Mouse (Mus musculus) neural tube, embryonic 10.5 days (tissue): ENCODE measurements around the gene Plcb4.

Experiments
- DNase-seq: peaks from one replicate; pipeline ENCODE4 v3.0.0-alpha.2; 2017; ENCODE audit warnings: low spot score; ENCODE audit errors: extremely low spot score

Plcb4 gene

DNA sequence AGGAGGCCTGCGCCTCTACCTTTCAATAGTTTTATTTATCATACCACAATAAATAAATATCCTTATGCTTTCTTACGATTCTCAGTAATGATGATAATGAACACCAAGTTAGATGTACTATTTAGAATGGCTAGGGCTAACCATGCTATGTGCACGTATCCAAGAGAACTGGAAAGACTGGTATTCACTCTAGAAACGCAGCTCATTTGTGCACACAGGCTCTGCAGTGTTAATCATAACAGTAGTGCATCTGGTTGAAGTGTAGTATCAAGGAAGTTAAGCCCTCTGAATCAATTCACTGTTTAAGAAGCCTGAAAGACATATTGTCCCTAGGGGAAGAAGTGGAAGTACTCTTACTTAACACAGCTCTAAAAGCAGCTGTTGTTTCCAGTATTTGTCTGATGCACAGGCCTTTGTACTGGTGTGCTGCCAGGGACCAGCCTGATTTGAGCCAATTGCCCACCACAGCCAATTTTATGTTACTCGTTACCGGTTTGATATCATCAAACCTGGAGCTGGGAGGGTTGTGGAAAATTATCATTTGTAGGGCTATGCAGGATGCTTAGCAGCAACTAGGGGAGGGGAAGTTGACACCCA is 100.8 kb downstream of the Plcb4 start:
- DNase-seq: no peak

DNA sequence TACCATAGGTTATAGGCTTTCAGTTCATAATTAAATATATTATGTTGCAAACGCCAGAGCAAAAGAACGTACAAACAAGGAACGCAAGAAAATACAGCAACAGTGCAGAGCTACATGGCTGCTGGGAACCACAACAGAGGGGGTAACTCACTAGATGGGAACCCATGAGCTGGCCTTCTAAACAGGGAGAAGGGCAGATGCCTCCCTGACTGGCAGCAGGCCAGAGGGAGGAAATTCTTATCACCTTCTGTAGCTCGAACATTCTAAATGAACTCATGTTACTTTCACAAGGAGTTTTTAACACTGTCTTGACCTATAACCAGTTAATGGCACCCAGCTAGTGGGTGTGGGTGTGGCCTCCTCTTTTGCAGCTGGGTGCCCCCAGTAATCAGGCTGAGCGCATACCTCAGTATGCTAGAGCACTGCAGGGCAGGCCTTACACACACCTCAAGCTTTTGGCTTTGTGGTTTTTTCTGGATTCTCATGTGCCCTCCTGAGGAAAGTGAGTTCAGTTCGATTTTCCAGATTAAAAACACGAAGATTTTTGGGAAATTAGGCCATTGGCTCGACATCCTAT is 102.5 kb downstream of the Plcb4 start:
- DNase-seq: no peak

DNA sequence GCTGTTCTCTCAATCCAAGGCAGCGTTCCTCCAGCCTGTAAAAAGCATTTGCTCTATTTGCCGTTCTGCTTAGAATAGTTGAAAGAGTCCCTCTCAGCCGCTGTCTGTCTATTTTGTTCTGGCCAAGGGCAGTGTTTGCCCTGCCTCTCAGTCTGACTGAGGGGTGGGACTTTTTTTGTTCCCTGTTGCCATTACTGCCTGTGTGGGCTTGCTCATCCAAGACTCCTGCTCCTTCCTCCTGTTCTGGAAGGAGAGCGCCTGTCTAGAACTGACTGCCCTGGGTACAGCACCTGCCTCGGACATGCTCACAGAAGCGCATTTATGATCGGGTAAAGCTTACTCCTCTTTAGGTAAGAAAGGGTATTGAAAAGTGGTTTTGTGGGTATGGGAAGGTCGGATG is 105.9 kb downstream of the Plcb4 start:
- no peak for DNase-seq

DNA sequence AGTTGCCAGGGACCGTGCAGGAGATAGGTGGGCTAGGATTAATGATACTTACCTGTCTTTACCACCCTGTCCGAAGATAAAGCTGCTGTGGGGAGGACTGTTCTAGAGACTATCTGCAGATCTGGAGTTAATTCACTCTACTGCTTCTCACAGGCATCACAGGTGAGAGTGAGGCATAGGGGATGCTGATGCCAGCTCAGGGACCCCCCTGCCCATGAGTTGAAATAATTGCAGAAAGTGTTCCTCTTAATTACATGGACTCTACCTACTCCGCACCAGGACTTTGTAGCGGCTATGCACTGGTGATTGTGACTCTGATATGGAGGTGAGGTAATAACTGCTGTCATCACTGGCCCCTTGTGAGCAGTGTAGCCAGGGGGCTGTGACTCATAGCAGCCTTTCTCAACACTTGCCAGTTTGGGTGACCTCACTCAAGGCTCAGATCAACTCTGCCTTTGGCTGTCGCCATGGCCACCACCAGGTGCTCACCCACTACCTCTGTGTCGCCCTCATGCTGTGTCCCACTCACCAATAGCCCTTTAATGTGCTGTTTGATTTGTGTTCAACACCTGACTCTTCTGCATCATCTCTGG is 107.8 kb downstream of the Plcb4 start:
- DNase-seq: no peak

DNA sequence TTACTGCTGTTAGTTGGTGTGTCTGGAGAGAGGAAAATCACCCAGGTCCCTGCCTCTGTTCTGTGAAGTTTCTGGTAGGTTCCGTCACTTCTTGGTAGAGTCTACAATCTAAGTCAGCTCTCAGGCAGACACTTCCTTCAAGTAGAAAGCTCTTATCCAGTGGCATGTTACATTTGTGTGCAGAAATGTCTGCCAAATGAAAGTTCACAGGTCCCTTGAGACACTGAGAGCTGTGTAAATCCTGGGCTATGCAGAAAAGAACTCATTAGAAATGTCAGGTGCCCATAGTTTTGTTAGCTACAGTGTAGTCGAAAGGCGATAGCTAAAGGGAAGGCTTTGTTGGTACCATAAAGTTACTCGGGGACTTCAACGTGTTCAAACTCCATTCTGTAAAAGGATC is 108.7 kb downstream of the Plcb4 start:
- no peak for DNase-seq

DNA sequence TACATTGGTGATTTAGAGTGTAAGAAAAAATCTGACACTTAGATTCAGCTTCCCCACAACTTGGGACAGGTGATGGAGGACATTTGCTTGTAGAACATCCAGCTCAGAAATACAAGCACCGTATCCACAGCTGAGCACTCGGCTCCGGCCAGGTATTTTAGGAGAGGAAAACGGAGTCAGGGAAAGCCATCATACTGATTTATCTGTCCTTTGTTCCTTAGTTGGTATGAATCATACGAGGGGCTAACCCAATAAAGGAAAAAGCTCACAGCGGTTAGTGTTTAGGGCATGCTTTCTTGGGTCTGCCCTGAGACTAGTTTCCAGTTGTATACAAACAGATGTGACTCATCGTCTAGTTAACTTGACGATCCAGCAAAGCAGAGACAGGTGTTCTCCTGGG is 110.9 kb downstream of the Plcb4 start:
- DNase-seq: no peak

DNA sequence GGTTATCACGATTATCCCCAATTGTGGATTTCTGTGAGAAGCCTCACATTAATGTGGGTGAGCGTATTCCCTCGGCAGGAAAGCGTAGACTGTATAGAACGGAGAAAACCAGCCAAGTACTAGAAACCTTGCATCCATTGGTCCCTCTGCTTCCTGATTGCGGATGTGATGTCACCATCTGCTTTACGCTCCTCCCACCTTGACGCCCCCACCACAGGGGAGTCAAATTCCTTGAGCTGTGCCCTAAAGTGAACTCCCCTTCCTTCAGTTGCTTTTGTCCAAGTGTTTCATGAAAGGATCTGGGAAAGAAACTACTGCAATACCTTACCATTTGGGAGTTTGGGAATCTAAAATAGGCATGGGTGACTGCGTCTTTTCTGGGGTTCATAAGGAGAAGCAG is 111.4 kb downstream of the Plcb4 start:
- DNase-seq: no peak

DNA sequence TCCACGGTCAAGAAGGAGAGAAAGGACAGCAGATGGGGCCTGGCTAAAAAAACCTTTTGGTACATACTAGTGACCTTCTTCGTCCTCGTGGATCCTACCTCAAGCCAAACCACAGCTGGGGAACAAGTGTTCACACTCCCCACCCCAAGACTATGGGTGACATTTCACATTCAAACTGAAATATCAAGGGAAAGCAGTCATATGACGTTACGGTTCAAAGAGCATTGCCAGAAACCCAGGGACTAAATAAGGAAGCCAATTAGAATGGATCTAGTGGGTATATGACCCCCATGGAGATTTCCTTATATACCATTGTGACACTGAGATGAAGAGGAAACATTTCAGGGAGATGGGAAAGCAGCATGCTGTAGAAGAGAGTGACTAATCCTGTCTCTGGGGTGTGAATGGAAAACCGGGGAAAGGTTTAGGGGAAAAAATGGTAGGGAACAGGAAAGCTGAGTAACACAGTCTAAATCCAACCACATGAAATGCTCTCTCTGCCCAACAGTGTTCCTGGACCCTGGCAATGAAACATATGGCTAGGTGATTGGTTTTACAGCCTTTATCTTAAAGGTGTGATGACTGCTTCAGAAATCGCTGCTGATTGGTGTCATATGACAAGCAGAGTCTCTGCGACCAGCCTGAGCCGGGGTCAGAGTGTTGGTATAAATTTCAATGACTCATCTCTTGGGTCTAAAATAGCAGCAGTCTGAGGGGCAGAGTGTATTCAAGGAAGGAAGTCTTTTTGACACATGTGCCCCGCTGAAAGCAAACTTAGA is 114.6 kb downstream of the Plcb4 start:
- DNase-seq: no peak

DNA sequence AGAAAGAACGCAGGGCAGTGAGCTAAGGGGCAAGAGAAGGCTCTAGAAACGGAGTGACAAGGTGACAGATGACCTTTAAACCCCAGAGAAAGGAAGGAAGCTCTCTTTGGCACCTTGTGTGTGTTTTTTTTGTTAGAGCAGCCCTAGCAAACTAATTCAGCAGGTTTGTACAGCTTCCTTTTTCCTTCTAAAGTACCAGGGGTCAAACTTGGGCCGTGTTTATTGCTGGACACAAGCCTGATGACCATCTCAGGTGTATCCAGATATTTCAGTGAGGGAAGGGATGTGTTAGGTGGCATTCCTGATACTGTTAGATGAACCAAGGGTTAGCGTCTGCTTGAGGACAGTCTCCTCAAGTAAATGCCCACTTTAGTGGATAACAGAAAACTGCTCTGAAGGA is 116.2 kb downstream of the Plcb4 start:
- DNase-seq: no peak

DNA sequence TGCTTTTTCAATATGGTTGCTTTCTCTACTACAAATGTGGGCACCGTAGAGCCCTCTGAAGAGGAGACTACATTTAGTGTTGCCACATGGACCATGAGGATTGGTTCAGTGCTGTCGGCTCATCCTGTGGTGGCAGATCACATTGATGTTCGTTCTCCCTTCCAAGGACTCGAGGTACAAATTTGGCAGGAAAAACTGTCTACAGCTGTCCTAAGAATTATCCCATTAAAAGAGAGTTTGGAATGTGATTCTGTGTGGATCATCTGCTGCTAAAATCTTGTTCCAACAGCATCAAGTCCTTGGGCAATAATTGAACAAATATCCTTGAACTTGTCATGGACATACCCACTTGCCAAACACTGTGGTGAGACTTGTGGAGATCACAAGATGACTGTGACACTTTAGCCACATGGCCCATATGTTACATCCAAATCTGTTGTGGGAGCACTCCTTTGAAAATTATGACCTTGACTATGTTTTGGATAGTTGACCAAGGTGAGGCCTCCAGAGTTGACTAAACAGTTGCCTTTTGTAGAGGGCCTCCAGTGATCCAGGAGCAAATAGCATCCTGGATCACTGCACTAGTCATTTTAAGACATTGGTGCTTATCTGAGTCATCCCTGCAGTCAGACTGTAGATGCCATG is 117.4 kb downstream of the Plcb4 start:
- no peak for DNase-seq

DNA sequence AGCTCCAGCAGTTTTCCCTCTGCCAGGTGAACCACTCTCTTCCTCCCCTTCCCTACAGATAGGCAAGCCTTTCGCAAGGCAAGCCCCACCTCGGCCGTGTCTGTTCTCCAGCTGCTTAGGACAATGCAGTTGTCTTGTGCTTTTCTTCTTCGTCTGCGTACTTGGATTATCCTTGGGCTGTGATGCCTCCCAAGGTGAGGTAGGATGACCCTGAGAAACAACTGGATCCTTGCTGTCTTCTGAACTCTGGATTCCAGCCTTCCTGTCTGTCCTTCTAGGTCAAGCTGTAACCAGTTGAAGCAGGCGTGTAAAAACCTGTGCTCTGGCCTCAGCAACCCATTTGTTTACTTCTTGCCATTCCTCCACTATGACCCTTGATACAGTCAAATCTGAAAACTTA is 122.6 kb downstream of the Plcb4 start:
- no peak for DNase-seq

DNA sequence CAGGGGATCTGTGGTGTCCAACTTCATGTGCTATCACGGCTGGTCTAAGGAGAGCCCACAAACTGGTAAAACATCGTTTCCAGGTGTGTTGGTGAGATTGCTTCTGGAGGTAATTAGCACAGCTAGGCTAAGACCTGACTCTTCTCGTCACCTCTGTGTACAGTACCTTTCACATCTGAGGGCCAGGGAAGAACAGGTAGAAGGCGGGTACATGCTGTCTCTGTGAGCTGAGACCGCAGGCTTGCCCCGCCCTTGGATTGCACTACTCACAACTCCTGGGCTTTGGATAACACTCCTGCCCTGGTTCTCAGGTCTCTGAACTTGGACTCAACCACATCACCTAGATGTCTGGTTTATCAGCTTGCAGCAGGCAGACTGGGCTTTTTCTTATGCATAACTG is 128.6 kb downstream of the Plcb4 start:
- DNase-seq: no peak

DNA sequence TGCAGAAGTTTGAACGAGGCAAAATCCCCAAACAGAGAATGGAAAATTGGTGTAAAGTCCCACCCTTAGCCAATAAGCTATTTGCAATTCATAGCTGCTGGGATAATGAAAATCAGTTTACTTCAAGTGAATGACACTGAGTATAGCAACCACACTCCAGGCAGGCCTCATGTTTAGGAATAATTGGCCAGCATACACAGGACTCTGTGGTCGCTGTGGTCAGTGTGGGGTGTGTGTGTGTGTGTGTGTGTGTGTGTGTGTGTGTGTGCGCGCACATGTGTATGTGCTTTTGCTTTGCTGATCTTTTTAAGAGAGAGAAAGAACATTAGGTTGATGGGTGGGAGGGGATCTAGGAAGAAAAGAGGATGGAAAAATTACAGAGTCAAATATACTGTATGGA is 134.1 kb downstream of the Plcb4 start:
- no peak for DNase-seq

DNA sequence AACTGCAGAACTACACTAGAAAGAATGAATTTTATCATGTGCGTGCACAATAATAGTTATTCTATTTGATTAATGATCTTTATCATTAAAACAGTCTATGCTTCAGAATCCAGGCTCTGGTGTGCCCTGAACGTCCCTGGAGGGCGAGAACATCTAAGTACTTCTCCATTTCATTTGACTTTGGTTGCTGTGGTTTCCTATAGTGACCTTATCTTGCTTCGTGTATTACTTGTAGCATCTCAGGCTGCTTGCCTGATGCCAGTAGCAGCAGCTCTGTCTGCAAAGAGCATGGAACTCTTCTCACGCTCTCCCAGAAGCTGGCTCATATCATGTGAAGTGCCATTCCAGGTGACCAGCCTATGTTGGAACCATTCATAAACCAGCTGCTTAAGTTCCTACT is 137.9 kb downstream of the Plcb4 start:
- DNase-seq: no peak

DNA sequence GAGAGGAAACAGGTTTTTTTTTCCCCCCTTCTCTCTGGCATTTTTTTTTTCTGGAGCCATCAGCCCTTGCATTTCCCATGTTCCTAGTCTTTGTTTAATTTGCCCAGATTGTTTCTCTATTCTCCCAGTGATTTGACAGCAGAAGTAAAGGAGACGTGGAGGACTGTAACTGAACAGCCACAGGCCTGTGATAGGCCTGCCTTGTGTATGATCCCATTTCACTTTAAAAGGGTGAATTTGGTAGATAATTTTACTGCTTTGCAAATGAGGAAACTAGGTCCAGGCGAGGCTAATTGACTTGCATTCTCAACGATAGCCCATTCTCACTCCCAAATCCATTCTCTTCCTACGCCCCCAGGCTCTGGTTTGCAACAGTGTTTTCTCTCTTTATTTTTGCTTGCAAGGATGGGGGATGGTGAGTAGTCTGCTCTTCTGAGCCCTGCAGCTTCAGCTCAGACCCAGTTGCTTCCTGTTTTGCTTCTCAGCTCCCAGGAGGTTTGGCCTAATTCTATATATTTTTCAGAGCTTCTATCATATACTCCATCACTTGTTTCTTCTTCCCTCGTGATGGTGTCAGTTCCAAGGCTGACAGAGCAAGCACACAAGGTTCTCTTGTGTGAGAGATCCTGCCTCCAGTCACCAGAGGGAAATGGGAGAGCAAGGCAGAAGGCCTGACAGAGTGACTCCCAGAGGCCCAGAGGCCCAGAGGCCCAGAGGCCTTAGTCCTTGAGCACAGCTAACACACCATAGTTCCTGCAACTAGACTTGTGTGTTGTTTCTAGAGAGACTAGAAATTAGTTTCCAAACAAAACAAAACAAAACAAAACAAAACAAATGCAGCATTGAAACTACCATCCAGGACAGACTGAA is 139.1 kb downstream of the Plcb4 start:
- no peak for DNase-seq

DNA sequence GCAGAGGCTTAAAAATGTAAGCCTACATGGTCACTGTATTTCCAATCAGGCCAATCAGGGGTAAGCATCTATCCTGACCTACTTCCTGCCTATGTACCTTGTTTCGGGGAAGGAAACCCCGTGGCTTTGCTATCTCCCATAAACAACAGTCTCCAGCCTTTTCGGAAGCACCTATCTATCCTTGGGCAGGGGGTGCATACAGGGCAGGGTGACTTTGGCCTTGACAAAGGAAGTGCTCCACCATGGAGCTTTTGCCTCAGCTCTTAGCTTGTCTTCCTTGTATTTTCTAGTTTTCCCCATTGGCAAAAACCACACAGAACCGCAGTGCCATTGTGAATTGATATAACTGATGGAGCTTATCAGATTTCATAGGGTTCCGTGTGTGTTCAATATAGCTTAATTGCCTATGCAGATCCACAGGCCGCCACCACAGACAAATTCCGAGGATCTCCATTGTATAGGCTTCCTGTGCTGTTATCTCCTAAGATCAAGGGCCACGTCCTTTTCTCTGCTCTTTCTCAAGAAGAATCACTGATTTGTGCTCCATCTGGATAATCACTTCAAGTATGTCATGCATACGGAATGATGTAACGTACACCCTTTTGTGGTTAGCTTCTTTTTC is 140.4 kb downstream of the Plcb4 start:
- DNase-seq: no peak

DNA sequence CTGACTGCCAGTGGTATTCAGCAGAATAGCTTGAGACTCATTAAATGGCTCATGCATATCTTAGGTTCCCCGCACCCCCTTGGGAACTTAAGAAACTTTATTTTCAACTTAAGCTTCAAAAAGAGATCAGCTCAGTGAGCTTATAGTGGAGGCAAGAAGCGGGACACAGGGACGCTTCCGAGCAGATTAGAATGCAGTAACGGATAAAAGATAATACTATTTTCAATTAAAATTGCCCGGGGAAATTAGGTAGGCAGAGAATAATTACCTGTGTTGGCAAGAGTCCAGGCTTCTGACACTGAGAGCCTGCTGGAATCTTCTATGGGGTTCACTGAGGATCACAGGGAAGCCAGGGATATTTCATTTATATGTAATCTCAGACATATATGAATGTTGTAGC is 141.6 kb downstream of the Plcb4 start:
- no peak for DNase-seq

DNA sequence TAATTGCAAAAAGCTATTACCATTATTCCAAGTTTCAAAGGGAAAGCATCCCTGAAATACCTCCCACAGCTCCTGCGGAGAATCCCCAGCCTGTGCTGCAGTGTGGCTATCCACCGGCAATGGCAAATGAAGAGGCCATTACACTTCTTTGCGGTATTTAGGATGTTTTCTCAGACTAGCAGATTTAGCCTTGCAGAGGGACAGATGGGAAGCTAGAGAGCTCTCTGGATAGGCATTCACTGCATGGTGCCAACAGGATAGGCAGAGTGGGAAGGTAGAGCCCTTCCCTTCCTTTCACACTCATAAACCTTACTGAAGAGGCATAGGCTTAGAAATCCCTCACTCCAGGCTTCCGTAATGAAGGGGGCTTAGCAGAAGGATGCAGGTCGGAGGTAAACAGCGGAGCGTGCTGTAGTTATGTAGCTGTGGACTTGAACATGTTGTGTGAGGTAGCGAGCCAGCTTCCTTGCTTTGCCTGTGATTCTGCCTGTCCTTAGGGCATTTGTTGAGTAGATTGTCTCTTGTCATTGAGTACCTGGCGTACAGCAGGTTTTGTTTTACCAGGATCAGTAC is 144.2 kb downstream of the Plcb4 start:
- no peak for DNase-seq

DNA sequence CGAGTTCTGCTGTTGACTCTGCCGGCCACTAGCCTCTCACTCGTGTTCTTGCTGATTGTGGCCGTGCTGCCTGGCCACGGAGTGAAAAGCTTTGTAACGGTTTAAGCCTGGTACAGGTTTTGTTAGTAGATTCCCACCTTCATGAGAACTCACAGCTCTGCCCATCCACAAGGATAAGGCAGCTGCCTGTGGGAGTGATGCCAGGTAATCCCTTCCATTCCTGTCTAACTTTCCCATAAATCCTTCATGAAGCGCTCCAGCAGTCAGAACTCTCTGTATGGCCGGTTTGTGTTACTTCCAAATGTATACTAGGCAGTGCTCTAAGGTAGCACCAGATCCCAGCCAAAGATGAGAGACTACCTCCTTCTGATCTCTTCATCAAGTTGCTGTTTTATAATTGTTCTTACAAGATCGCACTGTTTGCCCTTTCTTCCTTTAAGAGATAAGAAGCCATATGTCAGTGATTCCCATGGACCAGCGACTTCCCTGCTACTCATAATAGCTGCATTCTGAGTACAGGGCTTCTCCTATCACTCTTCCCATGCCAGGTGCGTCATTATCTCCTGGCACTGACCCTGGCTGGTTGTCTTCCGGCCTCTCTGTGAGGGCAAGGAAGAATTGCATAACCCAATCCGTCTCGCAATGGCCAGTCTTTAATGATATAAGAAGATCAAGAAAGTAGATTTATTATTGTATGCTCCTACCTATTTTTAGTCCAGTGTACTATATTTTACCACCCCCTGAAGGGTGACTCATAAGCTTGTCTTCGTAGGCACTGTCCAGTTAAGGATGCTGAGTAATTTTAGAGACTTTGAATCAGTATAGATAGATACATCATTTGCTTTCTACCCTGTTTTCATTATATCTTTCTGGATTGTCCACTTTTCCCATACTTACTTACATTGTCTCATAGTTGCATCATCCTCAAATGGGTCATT is 147.2 kb downstream of the Plcb4 start:
- DNase-seq: no peak
